Mouse (Mus musculus): ENCODE measurements at regions not wholly inside any gene's neighbourhood (a gene's known extent, or its start where the extent isn't known, plus 50 kb on each side); places are given as distances from the start of the nearest gene placed in this dataset.
"Not testable (repeated sequence)": the region's sequence is repeated elsewhere in the genome, so short reads cannot be mapped to it uniquely, and the experiment has no call there.

DNA sequence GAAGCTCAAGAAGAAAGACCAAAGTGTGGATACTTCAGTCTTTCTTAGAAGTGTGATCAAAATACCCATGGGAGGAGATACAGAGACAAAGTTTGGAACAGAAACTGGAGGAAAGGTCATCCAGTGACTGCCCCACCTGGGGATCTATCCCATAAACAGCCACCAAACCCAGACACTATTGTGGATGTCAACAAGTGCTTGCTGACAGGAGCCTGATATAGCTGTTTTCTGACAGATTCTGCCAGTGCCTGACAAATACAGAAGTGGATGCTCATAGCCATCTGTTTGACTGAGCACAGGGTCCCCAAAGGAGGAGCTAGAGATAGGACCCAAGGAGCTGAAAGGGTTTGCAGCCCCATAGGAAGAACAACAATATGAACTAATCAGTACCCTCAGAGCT, 252.5 kb downstream of the Prr30 start:
- TF ChIP-seq EP300 (IDR thresholded peaks at IDR 0.05; ENCODE audit: low read depth in 1 of 2, low read length in 2 of 2); HCFC1 (IDR thresholded peaks at IDR 0.05; ENCODE audit: low read depth, low read length); CTCF (IDR thresholded peaks at IDR 0.05 in 2 of 3, conservative IDR thresholded peaks at IDR 0.05 in 1 of 3; ENCODE audit: control insufficient read depth in 1 of 3, insufficient read depth in 1 of 3, low read depth in 2 of 3, low read length in 3 of 3, poor library complexity in 1 of 3, severe bottlenecking in 1 of 3); MAFK (IDR thresholded peaks at IDR 0.05; ENCODE audit: borderline replicate concordance, low read depth, low read length); POLR2A (IDR thresholded peaks at IDR 0.05; ENCODE audit: control insufficient read depth in 1 of 2, insufficient read depth in 1 of 2, low read depth in 1 of 2, low read length in 2 of 2, poor library complexity in 1 of 2); NELFE (IDR thresholded peaks at IDR 0.05; ENCODE audit: low read depth, low read length); MYC (IDR thresholded peaks at IDR 0.05; ENCODE audit: low read depth, low read length); TAL1 (IDR thresholded peaks at IDR 0.05; ENCODE audit: low read length): not testable (repeated sequence)
